Mouse (Mus musculus) forebrain, embryonic 13.5 days (tissue): ENCODE measurements around the gene Syce2. TPM values are rescaled to one million over a fixed set of nuclear protein-coding genes. Genes with fewer than 3 reads are reported as not detected.
A peak's percentile ranks its signal among the peaks of the same experiment; 100 is the strongest.
"Not testable (repeated sequence)": the region's sequence is repeated elsewhere in the genome, so short reads cannot be mapped to it uniquely, and the experiment has no call there.

Source experiments
- ATAC-seq: fragments of 200-750 bp; cut with Nextera tagmentation; 2 replicates; pipeline ENCODE4 v1.8.0; 2017
- H3K27ac ChIP-seq: fragments of 300-500 bp; sonication (generic); 2 replicates; pipeline ENCODE4 v1.5.1; 2015; ENCODE audit warnings: inconsistent platforms, mild to moderate bottlenecking, moderate library complexity
- H3K27me3 ChIP-seq: fragments of 300-500 bp; sonication (generic); 2 replicates; pipeline ENCODE4 v1.6.1; 2015; ENCODE audit warnings: mild to moderate bottlenecking, inconsistent platforms
- H3K36me3 ChIP-seq: fragments of 300-500 bp; sonication (generic); 2 replicates; pipeline ENCODE4 v1.6.1; 2015; ENCODE audit warnings: mild to moderate bottlenecking, inconsistent platforms; ENCODE audit not compliant: poor library complexity, severe bottlenecking
- H3K4me1 ChIP-seq: fragments of 300-500 bp; sonication (generic); 2 replicates; pipeline ENCODE4 v1.6.1; 2015; ENCODE audit warnings: inconsistent platforms
- H3K4me2 ChIP-seq: fragments of 300-500 bp; sonication (generic); 2 replicates; pipeline ENCODE4 v1.6.1; 2015; ENCODE audit warnings: inconsistent platforms, mild to moderate bottlenecking, moderate library complexity
- H3K4me3 ChIP-seq: fragments of 300-500 bp; sonication (generic); 2 replicates; pipeline ENCODE4 v1.5.1; 2015; ENCODE audit warnings: mild to moderate bottlenecking, inconsistent platforms
- H3K9ac ChIP-seq: fragments of 300-500 bp; sonication (generic); 2 replicates; pipeline ENCODE4 v1.6.1; 2015; ENCODE audit warnings: mild to moderate bottlenecking, inconsistent platforms
- H3K9me3 ChIP-seq: fragments of 300-500 bp; sonication (generic); replicated peaks from 2 replicates; pipeline ENCODE4 v1.6.1; 2016; ENCODE audit warnings: inconsistent platforms
- WGBS: fragments of 180-500 bp; shearing (Covaris S2); methylation state at CpG from one replicate; pipeline ENCODE4 v1.1.7; 2015; 5-methylcytosine and 5-hydroxymethylcytosine counted together
- polyA plus RNA-seq: library from polyadenylated mRNA; unstranded; fragments of >200 nt; fragmentation: Nextera tagmentation; extraction: Ambion mirVana; gene quantifications from 2 replicates; pipeline ENCODE4 v1.2.1, GENCODE M21; 2015

The Syce2 gene
- polyA plus RNA-seq, 1 experiment from 2014 or later = 85.1 TPM

GRCm38 (mm10) chr8:84907493-84907892 lies 35.6 kb downstream of the Syce2 start:
- Histone ChIP-seq H3K9me3 (no peaks in the 10 kb centered on the region), H3K4me1 (peaks cover 25% of the 10 kb centered on the region), H3K9ac (no peak overlapping the region), H3K27ac (no peak overlapping the region), H3K4me2 (no peak overlapping the region), H3K36me3 (peaks cover 32% of the 10 kb centered on the region), H3K27me3 (peaks cover 27% of the 10 kb centered on the region), H3K4me3 (no peak overlapping the region)
- WGBS = 79% methylated on average over 8 of the region's 8 CpGs
- ATAC-seq = no peak

- Histone ChIP-seq H3K4me1 (peaks cover 25% of the 10 kb centered on the region), H3K27me3 (peaks cover 30% of the 10 kb centered on the region), H3K9ac (peak overlapping the region; percentile 70; the same call in 1 of the 2 replicates), H3K4me2 (peak overlapping the region; percentile 74), H3K36me3 (peaks cover 37% of the 10 kb centered on the region), H3K4me3 (peak overlapping the region; percentile 47)
- not testable (repeated sequence) for H3K9me3 ChIP-seq, H3K27ac ChIP-seq
- 0 out of 2 replicates have a peak, but pooled peaks have one; percentile 5 for ATAC-seq
- 24% methylated on average over 7 of the region's 7 CpGs for WGBS
Measured at GRCm38 (mm10) chr8:84907979-84908378, 36.1 kb downstream of the Syce2 start.

DNA sequence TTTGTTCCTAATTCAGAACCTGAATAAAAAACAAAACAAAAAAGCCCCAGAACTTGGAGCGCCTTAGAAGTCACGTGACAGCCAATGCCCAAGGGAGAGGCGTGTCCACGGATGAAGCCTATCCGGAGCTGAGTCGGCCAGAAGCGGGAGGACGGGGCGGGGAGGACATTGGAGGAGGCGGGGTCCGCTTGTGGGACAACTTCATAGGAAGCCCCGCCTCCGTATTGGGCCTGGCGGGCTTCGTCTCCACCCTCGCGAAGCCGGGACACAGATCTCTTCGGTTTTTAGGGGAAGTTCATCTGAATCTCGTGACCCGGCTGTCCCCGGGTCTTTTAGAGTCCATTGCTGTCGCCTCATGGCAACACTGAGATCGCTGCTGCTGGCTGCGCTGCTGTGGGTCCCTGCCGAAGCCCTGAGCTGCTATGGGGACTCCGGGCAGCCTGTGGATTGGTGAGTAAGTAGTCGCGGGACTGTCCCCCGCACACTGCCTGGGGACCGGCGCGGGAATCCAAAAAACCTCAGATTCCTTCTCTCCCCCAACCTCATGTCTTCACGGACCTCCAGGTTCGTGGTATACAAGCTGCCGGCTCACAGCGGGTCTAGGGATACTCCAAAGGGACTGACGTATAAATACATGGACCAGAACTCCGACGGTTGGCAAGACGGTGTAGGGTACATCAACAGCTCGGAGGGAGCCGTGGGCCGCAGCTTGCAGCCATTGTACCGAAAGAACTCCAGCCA lies 36.7 kb downstream of the Syce2 start, which contains the start of gene Dnase2a:
Gene Dnase2a, plus strand, starts transcription at position 140 of the 741 bp plus-strand sequence.
- WGBS = under 1% methylated on average over 45 of the region's 45 CpGs
- Histone ChIP-seq H3K27ac (peak within 1 kb of the TSS; percentile 44; the same call in 1 of the 2 replicates), H3K9ac (peak within 1 kb of the TSS; percentile 70), H3K4me3 (peak within 1 kb of the TSS; percentile 47), H3K36me3 (peaks cover 40% of the 10 kb centered on the region), H3K9me3 (no peaks in the 10 kb centered on the region), H3K4me1 (peaks cover 24% of the 10 kb centered on the region), H3K4me2 (peak within 1 kb of the TSS; percentile 74), H3K27me3 (peaks cover 35% of the 10 kb centered on the region)
- peak; percentile 85 for ATAC-seq

GRCm38 (mm10) chr8:84909162-84909767 lies 37.4 kb downstream of the Syce2 start:
- Histone ChIP-seq H3K9ac (peak overlapping the region; percentile 70), H3K4me2 (peak overlapping the region; percentile 74), H3K27me3 (peaks cover 41% of the 10 kb centered on the region), H3K4me3 (peak overlapping the region; percentile 47), H3K9me3 (no peaks in the 10 kb centered on the region), H3K27ac (no peak overlapping the region), H3K4me1 (peaks cover 23% of the 10 kb centered on the region), H3K36me3 (peaks cover 44% of the 10 kb centered on the region)
- ATAC-seq = 0 out of 2 replicates have a peak, but pooled peaks have one; percentile 1
- 49% methylated on average over 20 of the region's 20 CpGs for WGBS

DNA sequence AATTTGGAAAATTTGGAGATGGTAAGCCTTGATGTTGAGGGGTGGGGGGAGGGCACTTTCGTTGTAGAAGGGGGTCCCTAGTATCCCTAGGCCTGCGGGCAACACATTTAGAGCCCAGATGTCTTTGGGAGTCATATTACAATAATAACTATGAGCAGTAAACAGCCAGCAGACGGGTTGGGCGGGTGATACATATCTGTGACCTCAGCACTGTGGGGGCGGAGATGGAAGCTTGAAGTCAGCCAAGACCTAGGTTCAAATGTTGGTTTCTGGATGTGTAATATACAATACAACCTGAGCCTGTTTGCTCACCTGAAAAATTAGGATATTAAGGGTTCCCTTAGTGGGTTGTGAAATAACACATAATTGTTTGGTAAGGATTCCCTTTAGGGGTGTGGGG lies 38.0 kb downstream of the Syce2 start:
- Histone ChIP-seq H3K9me3 (no peaks in the 10 kb centered on the region), H3K9ac (no peak overlapping the region), H3K36me3 (peaks cover 51% of the 10 kb centered on the region), H3K27me3 (peaks cover 48% of the 10 kb centered on the region), H3K4me3 (no peak overlapping the region), H3K4me1 (peaks cover 23% of the 10 kb centered on the region), H3K4me2 (no peak overlapping the region; the same call in 1 of the 2 replicates), H3K27ac (no peak overlapping the region)
- 91% methylated on average over 5 of the region's 5 CpGs for WGBS
- no peak for ATAC-seq

DNA sequence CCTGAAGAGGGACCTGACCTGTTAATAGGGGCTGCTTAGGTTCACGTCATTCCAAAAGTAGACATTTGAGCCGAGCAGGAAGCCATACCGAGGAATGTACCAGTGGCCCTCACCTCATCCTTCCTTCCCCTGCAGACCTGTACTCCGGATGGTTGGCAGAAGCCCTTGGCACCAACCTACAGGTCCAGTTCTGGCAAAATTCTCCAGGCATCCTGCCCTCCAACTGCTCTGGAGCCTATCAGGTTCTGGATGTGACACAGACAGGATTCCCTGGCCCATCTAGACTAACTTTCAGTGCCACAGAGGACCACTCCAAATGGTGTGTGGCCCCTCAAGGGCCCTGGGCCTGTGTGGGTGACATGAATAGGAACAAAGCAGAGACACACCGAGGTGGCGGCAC lies 38.6 kb downstream of the Syce2 start:
- Histone ChIP-seq H3K9ac (peak overlapping the region; percentile 30), H3K4me2 (no peak overlapping the region), H3K36me3 (peaks cover 57% of the 10 kb centered on the region), H3K27ac (no peak overlapping the region), H3K27me3 (peaks cover 54% of the 10 kb centered on the region), H3K9me3 (no peaks in the 10 kb centered on the region), H3K4me3 (no peak overlapping the region), H3K4me1 (peaks cover 23% of the 10 kb centered on the region)
- no peak for ATAC-seq
- 89% methylated on average over 6 of the region's 6 CpGs for WGBS

DNA sequence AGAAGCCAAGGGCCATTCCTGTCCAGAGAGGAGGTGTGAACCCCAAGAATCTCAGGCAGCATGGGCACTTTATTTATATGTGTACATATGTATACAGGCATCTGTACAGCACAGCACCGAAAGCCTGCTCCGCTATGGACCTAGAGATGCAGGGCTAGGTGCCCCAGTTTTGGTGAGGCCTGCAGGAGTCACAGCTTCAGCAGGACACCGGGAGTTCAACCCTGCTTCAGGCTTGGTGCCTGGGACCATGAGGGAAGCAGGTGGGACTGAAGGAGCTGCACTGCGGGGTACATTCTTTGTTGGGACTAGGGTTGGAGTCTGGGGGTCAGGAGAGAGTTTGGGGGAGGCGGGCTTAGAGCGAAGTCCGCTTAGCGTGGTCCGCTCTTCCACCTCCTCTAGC lies 39.9 kb downstream of the Syce2 start:
- no peak overlapping the region for H3K9ac ChIP-seq

DNA sequence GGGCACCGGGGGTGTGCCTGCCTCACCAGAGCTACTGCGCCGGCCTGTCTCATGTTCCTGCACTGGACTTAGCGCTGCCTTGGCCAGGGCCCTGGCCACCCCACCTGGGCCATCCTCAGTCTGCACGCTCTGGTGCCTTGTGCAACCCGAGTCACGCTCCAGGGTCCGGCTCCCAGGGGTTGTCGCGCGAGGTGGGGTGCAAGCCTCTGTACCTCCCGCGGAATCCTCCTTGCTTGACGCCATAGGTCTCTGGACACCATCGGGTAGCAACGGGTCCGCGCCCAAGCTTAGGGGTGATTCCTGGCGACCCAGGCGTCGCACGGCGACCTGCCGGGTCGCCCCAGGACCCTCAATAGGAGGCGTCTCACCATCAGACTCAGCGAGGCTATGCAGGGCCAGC lies 40.5 kb downstream of the Syce2 start:
- H3K36me3 ChIP-seq = peaks cover 76% of the 10 kb centered on the region
- H3K27me3 ChIP-seq = peaks cover 59% of the 10 kb centered on the region
- H3K4me1 ChIP-seq = peaks cover 23% of the 10 kb centered on the region
- peak overlapping the region; percentile 34 for H3K4me3 ChIP-seq
- peak overlapping the region; percentile 45; the same call in 1 of the 2 replicates for H3K9ac ChIP-seq
- 28% methylated on average over 27 of the region's 27 CpGs for WGBS
- ATAC-seq = no peak
- H3K4me2 ChIP-seq = peak overlapping the region; percentile 65
- H3K27ac ChIP-seq = no peak overlapping the region
- H3K9me3 ChIP-seq = no peaks in the 10 kb centered on the region

More for the DNA sequence above, 39.9 kb downstream of the Syce2 start:
- peaks cover 23% of the 10 kb centered on the region for H3K4me1 ChIP-seq
- ATAC-seq = no peak
- peaks cover 70% of the 10 kb centered on the region for H3K36me3 ChIP-seq
- no peak overlapping the region for H3K4me2 ChIP-seq
- WGBS = 81% methylated on average over 9 of the region's 9 CpGs
- no peak overlapping the region for H3K27ac ChIP-seq
- peaks cover 59% of the 10 kb centered on the region for H3K27me3 ChIP-seq
- no peaks in the 10 kb centered on the region for H3K9me3 ChIP-seq
- H3K4me3 ChIP-seq = no peak overlapping the region

DNA sequence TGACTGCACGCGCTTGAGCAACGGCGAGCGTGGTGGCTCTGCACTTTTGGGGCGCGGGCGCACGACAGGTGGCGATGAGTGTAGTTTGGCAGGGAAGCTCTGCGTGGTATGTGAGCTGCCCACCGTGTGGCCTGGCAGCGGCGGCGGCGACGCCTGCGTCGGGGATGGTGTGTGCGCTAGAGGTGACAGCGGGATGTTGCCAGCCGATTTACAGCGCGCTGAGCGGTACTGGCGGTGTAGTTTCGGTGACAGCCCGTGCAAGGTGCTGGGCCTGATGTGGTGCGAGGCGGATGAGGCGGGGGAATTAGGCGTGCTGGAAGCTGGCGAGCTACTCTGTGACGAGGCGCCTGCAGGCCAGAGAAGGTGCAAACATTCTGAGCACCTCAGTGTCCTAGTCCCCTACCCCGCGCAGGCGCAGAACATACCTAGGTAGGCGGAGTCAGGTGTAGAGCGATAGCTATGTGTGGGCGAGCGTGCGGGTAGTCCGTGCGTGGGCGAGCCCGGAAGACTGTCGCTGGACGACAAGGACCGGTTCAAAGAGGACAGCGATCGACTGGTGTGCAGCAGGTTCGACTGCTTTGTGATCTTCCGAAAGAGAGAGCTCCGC lies 41.1 kb downstream of the Syce2 start:
- WGBS = 3% methylated on average over 54 of the region's 55 CpGs
- no peak overlapping the region for H3K27ac ChIP-seq
- peaks cover 60% of the 10 kb centered on the region for H3K27me3 ChIP-seq
- ATAC-seq = peak; percentile 5; the same call in 1 of the 2 replicates
- peak overlapping the region; percentile 45 for H3K9ac ChIP-seq
- H3K36me3 ChIP-seq = peaks cover 82% of the 10 kb centered on the region
- H3K9me3 ChIP-seq = no peaks in the 10 kb centered on the region
- H3K4me3 ChIP-seq = peak overlapping the region; percentile 34
- peaks cover 23% of the 10 kb centered on the region for H3K4me1 ChIP-seq
- peak overlapping the region; percentile 65 for H3K4me2 ChIP-seq

GRCm38 (mm10) chr8:84913502-84913900 lies 41.6 kb downstream of the Syce2 start:
- peak overlapping the region; percentile 45 for H3K9ac ChIP-seq
- WGBS = 12% methylated on average over 9 of the region's 9 CpGs
- ATAC-seq = no peak
- peak overlapping the region; percentile 34 for H3K4me3 ChIP-seq
- H3K27ac ChIP-seq = no peak overlapping the region
- H3K27me3 ChIP-seq = peaks cover 62% of the 10 kb centered on the region
- H3K36me3 ChIP-seq = peaks cover 87% of the 10 kb centered on the region
- peak overlapping the region; percentile 65 for H3K4me2 ChIP-seq
- no peaks in the 10 kb centered on the region for H3K9me3 ChIP-seq
- H3K4me1 ChIP-seq = peaks cover 23% of the 10 kb centered on the region

DNA sequence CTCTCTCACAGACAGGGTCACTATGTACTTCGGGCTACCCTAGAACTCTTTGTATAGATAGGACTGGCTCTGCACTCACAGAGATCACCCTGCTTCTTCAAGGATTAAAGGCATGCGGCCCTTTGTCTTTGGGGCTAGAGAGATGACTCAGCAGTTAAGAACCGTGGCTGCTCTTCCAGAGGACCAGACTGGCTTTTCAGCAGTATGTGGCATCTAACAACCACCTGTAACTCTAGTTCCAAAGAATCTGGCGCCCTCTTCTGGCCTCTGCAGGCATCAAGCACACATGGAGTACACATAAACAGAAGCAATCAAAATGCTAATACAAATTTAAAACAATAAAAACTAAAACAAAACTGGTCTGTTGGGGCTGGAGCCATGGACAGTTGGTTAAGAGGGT lies 42.0 kb downstream of the Syce2 start:
- H3K9me3 ChIP-seq = no peaks in the 10 kb centered on the region
- ATAC-seq = no peak
- H3K4me2 ChIP-seq = no peak overlapping the region
- H3K27ac ChIP-seq = no peak overlapping the region
- peaks cover 19% of the 10 kb centered on the region for H3K4me1 ChIP-seq
- H3K4me3 ChIP-seq = no peak overlapping the region
- no peak overlapping the region for H3K9ac ChIP-seq
- 34% methylated on average over 4 of the region's 4 CpGs for WGBS
- peaks cover 62% of the 10 kb centered on the region for H3K27me3 ChIP-seq
- H3K36me3 ChIP-seq = peaks cover 91% of the 10 kb centered on the region

DNA sequence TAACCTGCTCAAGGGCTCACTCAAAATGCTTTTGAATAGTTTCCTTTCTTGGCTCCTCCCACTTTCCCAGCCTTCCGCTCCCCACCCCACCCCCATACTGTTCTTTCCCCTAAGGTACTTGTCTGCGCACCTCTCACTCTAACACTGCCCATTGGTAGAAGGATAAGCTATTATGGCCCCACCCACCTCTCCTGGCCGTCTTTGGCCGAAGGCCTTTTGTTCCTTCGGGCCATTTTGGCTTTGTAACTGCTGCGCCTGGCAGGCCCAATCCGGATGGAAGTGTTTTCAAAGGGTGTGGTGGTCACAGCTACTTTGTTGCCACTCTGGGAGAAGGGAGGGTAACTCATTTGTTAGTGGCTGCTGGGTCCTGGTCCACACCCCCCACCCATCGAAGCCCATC lies 43.4 kb downstream of the Syce2 start:
- no peak overlapping the region for H3K4me2 ChIP-seq
- H3K4me3 ChIP-seq = no peak overlapping the region
- H3K27me3 ChIP-seq = peaks cover 57% of the 10 kb centered on the region
- 88% methylated on average over 8 of the region's 8 CpGs for WGBS
- no peak overlapping the region for H3K27ac ChIP-seq
- no peaks in the 10 kb centered on the region for H3K9me3 ChIP-seq
- no peak overlapping the region for H3K9ac ChIP-seq
- H3K36me3 ChIP-seq = peaks cover 94% of the 10 kb centered on the region
- ATAC-seq = no peak
- H3K4me1 ChIP-seq = peaks cover 10% of the 10 kb centered on the region
